20 mouse cellular contexts compared by ENCODE assay signal in genomic region chr17:83211196-83211595, GRCm38 (mm10). TPM values are rescaled to one million over a fixed set of nuclear protein-coding genes. Genes with fewer than 3 reads are reported as not detected.
DNase-seq lines count a peak whose midpoint lies in the region; ATAC-seq lines count a peak whose summit lies in the region.
"Had no signal": no experiment of that assay in that cellular context is flagged by ENCODE, and none has a peak within 500 bp of the region (broad histone marks: within the 10 kb centered on the region; RNA-seq: fewer than 3 reads in every experiment).

No protein-coding gene starts in this region.

- no peak overlapping the region for H3K4me3 ChIP-seq in forebrain, embryonic 10.5 days
- no peak overlapping the region for H3K4me3 ChIP-seq in forebrain, embryonic 15.5 days
- H3K4me3 ChIP-seq in heart, embryonic 11.5 days (ENCODE audit: low read depth, low read length), result no peak overlapping the region
- H3K4me3 ChIP-seq in limb, embryonic 10.5 days, result no peak overlapping the region
- H3K4me3 ChIP-seq: embryonic facial prominence, embryonic 13.5 days; embryonic facial prominence, embryonic 15.5 days; erythroblast, embryonic 14.5 days; forebrain, embryonic 13.5 days had no signal

- H3K27me3 ChIP-seq in forebrain, embryonic 10.5 days (ENCODE audit: poor library complexity, severe bottlenecking), result peaks cover 78% of the 10 kb centered on the region
- no peaks in the 10 kb centered on the region for H3K27me3 ChIP-seq in forebrain, embryonic 15.5 days
- no peaks in the 10 kb centered on the region for H3K27me3 ChIP-seq in heart, embryonic 11.5 days (ENCODE audit: control insufficient read depth, insufficient read depth, low read length)
- H3K27me3 ChIP-seq in limb, embryonic 10.5 days (ENCODE audit: low read depth, poor library complexity, severe bottlenecking), result peaks cover 87% of the 10 kb centered on the region

- ATAC-seq in forebrain, embryonic 15.5 days (replicated peaks), result no peak
- ATAC-seq in heart, embryonic 11.5 days (replicated peaks; ENCODE audit: insufficient number of reproducible peaks, low FRiP score, low TSS enrichment), result no peak
- ATAC-seq: forebrain, embryonic 13.5 days; forebrain, embryonic 16.5 days had no signal

- no peak overlapping the region for H3K4me2 ChIP-seq in forebrain, embryonic 15.5 days (replicated peaks)
- no peak overlapping the region for H3K4me2 ChIP-seq in heart, embryonic 11.5 days
- H3K4me2 ChIP-seq: embryonic facial prominence, embryonic 13.5 days; embryonic facial prominence, embryonic 15.5 days; forebrain, embryonic 13.5 days had no signal

- H3K36me3 ChIP-seq in forebrain, embryonic 10.5 days (replicated peaks), result no peaks in the 10 kb centered on the region
- no peaks in the 10 kb centered on the region for H3K36me3 ChIP-seq in forebrain, embryonic 15.5 days
- no peaks in the 10 kb centered on the region for H3K36me3 ChIP-seq in heart, embryonic 11.5 days (ENCODE audit: control insufficient read depth, insufficient read depth, low read length)
- H3K36me3 ChIP-seq in limb, embryonic 10.5 days, result no peaks in the 10 kb centered on the region
- H3K36me3 ChIP-seq: embryonic facial prominence, embryonic 13.5 days; embryonic facial prominence, embryonic 15.5 days had no signal

- peaks cover 52% of the 10 kb centered on the region for H3K4me1 ChIP-seq in forebrain, embryonic 10.5 days
- peaks cover 21% of the 10 kb centered on the region for H3K4me1 ChIP-seq in forebrain, embryonic 15.5 days
- H3K4me1 ChIP-seq in heart, embryonic 11.5 days (ENCODE audit: control insufficient read depth, insufficient read depth, low read length), result peaks cover 13% of the 10 kb centered on the region
- H3K4me1 ChIP-seq in limb, embryonic 10.5 days, result peaks cover 56% of the 10 kb centered on the region

- H3K27ac ChIP-seq in forebrain, embryonic 10.5 days, result 0 out of 2 replicates have a peak overlapping the region, but pooled peaks have one; percentile 0
- H3K27ac ChIP-seq in forebrain, embryonic 15.5 days (replicated peaks), result no peak overlapping the region
- H3K27ac ChIP-seq in heart, embryonic 11.5 days (ENCODE audit: low read depth, low read length), result no peak overlapping the region
- no peak overlapping the region for H3K27ac ChIP-seq in limb, embryonic 10.5 days
- H3K27ac ChIP-seq: embryonic facial prominence, embryonic 13.5 days; embryonic facial prominence, embryonic 15.5 days; forebrain, embryonic 13.5 days had no signal

- H3K9ac ChIP-seq in forebrain, embryonic 15.5 days (replicated peaks), result no peak overlapping the region
- H3K9ac ChIP-seq in heart, embryonic 11.5 days (ENCODE audit: low read depth, low read length), result no peak overlapping the region
- H3K9ac ChIP-seq: embryonic facial prominence, embryonic 13.5 days; embryonic facial prominence, embryonic 15.5 days; forebrain, embryonic 13.5 days had no signal

- no peaks in the 10 kb centered on the region for H3K9me3 ChIP-seq in forebrain, embryonic 10.5 days
- no peaks in the 10 kb centered on the region for H3K9me3 ChIP-seq in forebrain, embryonic 15.5 days
- no peaks in the 10 kb centered on the region for H3K9me3 ChIP-seq in heart, embryonic 11.5 days (replicated peaks; ENCODE audit: control insufficient read depth, low read length)
- no peaks in the 10 kb centered on the region for H3K9me3 ChIP-seq in limb, embryonic 10.5 days (replicated peaks)
- H3K9me3 ChIP-seq: embryonic facial prominence, embryonic 13.5 days; embryonic facial prominence, embryonic 15.5 days; forebrain, embryonic 13.5 days had no signal

- 91% methylated on average over 10 of the region's 10 CpGs for WGBS in forebrain, embryonic 10.5 days
- WGBS in forebrain, embryonic 15.5 days, result 83% methylated on average over 10 of the region's 10 CpGs
- 87% methylated on average over 10 of the region's 10 CpGs for WGBS in heart, embryonic 11.5 days (ENCODE audit: insufficient replicate concordance)
- WGBS in limb, embryonic 10.5 days, result 93% methylated on average over 10 of the region's 10 CpGs

- DNase-seq in forebrain, embryonic 10.5 days (ENCODE audit: extremely low spot score, low spot score), result no peak
- DNase-seq in heart, adult 11 months, result peak; percentile 92
- DNase-seq in limb, embryonic 10.5 days (ENCODE audit: low spot score), result peak; percentile 27
- no peak for DNase-seq in thymus, postnatal 36 days
- DNase-seq: adrenal gland, adult 8-10 months; adrenal gland, postnatal 25 days; cerebellum, adult 11 months; cerebellum, adult 18-20 months; cerebellum, adult 8-10 months; cerebellum, adult 9-11 months; cerebellum, postnatal 14 days; cerebellum, postnatal 36 days; embryo, embryonic 11 days had no signal

RNA-seq across cellular contexts. Expression of gene Pkdcc, which starts 3.9 kb away (rescaled TPM):
- polyA plus RNA-seq in forebrain, embryonic 10.5 days (2016; fragmentation: Nextera tagmentation; extraction: Ambion mirVana), result 6.2 and 6.6 TPM in 2 replicates
- polyA plus RNA-seq in forebrain, embryonic 15.5 days (2015; fragmentation: Nextera tagmentation; extraction: Ambion mirVana), result 6.5 and 7.4 TPM in 2 replicates
- 17.9 and 18.0 TPM in 2 replicates for polyA plus RNA-seq in heart, embryonic 11.5 days (2014; fragmentation: Nextera tagmentation; extraction: Ambion mirVana)
- 32.4 and 34.8 TPM in 2 replicates for polyA plus RNA-seq in limb, embryonic 10.5 days (2016; fragmentation: Nextera tagmentation; extraction: Ambion mirVana)

Comparison
In these comparisons a context has a peak if more than half of its experiments do, and no peak if none do; other contexts are left out.
1. DNase-seq: peak in heart, adult 11 months (single experiment) and limb, embryonic 10.5 days (single experiment); none in forebrain, embryonic 10.5 days (single experiment) and thymus, postnatal 36 days (0 of 2).